8 mouse cellular contexts compared by ENCODE assay signal in the genomic region with DNA sequence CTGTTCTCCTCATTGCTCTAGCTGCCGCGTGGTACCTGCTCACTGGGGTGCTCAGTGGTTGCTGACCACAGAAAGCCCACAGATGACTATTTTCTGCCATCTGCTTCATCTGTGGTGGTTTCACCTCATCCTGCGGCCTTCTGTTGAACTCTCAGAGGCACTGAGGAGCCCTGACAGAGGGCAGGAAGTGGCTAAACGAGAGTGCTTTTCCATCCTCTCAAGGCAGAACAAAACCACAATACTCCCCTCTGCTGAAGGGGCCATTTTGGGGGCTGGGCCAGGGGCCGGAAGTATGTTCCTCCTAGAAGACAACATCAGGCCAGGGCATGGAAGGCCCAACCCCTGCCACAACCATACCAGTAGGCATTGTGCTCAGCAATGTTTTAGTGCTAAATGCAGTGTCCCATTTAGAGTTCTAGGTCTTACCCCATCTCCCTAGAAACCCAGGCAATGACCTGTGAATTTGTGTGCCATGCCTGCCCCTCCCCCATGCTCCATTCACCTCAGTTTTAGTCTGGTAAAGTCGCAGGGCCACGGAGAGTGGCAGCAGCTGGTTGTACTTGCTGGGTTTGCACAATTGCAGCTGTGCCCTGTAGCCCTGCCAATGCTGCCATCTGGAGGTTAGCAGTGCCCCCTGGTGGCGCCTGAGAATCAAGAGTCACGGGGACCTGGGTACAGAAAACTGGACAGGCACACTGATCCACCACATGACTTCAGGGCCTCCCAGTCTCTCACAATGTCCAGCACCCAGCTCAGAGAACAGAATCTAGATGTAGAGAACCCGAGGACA. TPM values are rescaled to one million over a fixed set of nuclear protein-coding genes. Genes with fewer than 3 reads are reported as not detected.
DNase-seq lines count a peak whose midpoint lies in the region; ATAC-seq lines count a peak whose summit lies in the region.

No protein-coding gene starts in this region.

- DNase-seq in adipocyte (ENCODE audit: low spot score), result peak; percentile 99
- DNase-seq in embryo, embryonic 10 days (ENCODE audit: low spot score), result peak; percentile 89
- peak; percentile 91 for DNase-seq in gastrocnemius, postnatal 14 days
- peak; percentile 39 to 90 for DNase-seq in left cerebral cortex, adult 9 months (ENCODE audit: low spot score in 2 of 2)
- peak; percentile 82 to 91 for DNase-seq in right cerebral cortex, adult 2 months (ENCODE audit: low spot score in 2 of 2)
- DNase-seq in urinary bladder, postnatal 10 days (ENCODE audit: low spot score), result peak; percentile 66

- peaks cover 78% of the 10 kb centered on the region for H3K4me1 ChIP-seq in megakaryocyte, embryonic 14.5 days

- no peaks in the 10 kb centered on the region for H3K9me3 ChIP-seq in megakaryocyte, embryonic 14.5 days

- H3K4me3 ChIP-seq in megakaryocyte, embryonic 14.5 days (replicated peaks), result peak overlapping the region; percentile 89

- H3K36me3 ChIP-seq in megakaryocyte, embryonic 14.5 days (replicated peaks; ENCODE audit: low read length), result no peaks in the 10 kb centered on the region

- intact Hi-C loops in gastrocnemius, postnatal 14 days (cut with DNase I; ENCODE audit: low total_unique reads), result loop anchor here (5.0 kb wide), 1 partner anchor 231 kb away; no protein-coding TSS in a partner anchor

- ATAC-seq in inflammation-experienced regulatory T-cells, adult 6 months, result peak; percentile 96

- H3K27me3 ChIP-seq in megakaryocyte, embryonic 14.5 days (replicated peaks), result peaks cover 7% of the 10 kb centered on the region

RNA-seq across cellular contexts. Expression of a gene that starts 13.3 kb away (rescaled TPM):
- total RNA-seq in gastrocnemius, postnatal 14 days (2021), result 10 to 100 TPM; 10.1 to 12.4 TPM
- 1 to 10 TPM in 2 of 3 experiments, under 1 TPM in 1; 0.48 to 6.3 (median 2.8) TPM for polyA plus RNA-seq in inflammation-experienced regulatory T-cells, adult 6 months (2017; shearing (Covaris generic))
- polyA plus RNA-seq in megakaryocyte, embryonic 14.5 days (2012; ENCODE audit: insufficient read depth, low replicate concordance), result 16.8 and 26.7 TPM in 2 replicates

RNA-seq across cellular contexts. Expression of a gene that starts 40.3 kb away (rescaled TPM):
- total RNA-seq in gastrocnemius, postnatal 14 days (2021), result 10 to 100 TPM; 51.9 to 71.6 TPM
- polyA plus RNA-seq in inflammation-experienced regulatory T-cells, adult 6 months (2017; shearing (Covaris generic)), result not detected
- 0.11 TPM in 1 of 2 replicates, not detected in the other for polyA plus RNA-seq in megakaryocyte, embryonic 14.5 days (2012; ENCODE audit: insufficient read depth, low replicate concordance)

RNA-seq across cellular contexts. Expression of a gene that starts 54.7 kb away (rescaled TPM):
- total RNA-seq in gastrocnemius, postnatal 14 days (2021), result 100 to 1,000 TPM; 222 to 232 TPM
- polyA plus RNA-seq in inflammation-experienced regulatory T-cells, adult 6 months (2017; shearing (Covaris generic)), result 10 to 100 TPM; 10.1 to 22.6 (median 17.5) TPM
- polyA plus RNA-seq in megakaryocyte, embryonic 14.5 days (2012; ENCODE audit: insufficient read depth, low replicate concordance), result 228 and 359 TPM in 2 replicates

Comparison
In these comparisons a context has a peak if more than half of its experiments do, and no peak if none do; other contexts are left out.
1. Peak in every context shown above with its lines: DNase-seq, ATAC-seq and H3K4me3 ChIP-seq.